Mouse (Mus musculus) thymus, adult 2 months (tissue): ENCODE measurements at regions not wholly inside any gene's neighbourhood (a gene's known extent, or its start where the extent isn't known, plus 50 kb on each side); places are given as distances from the start of the nearest gene placed in this dataset.

Experiments
- CTCF ChIP-seq: fragments of 200-500 bp; IDR thresholded peaks from 2 replicates; pipeline ENCODE4 v1.5.1; 2012; ENCODE audit warnings: mild to moderate bottlenecking, control low read depth, low read length, moderate library complexity, borderline replicate concordance; ENCODE audit not compliant: control insufficient read depth, poor library complexity, insufficient read depth; ENCODE audit errors: extremely low read depth
- POLR2A ChIP-seq: fragments of 200-500 bp; IDR thresholded peaks from 2 replicates; pipeline ENCODE4 v1.6.1; 2012; ENCODE audit warnings: mild to moderate bottlenecking, low read length, control low read depth, moderate library complexity; ENCODE audit not compliant: control insufficient read depth, poor library complexity, insufficient read depth; ENCODE audit errors: extremely low read depth

DNA sequence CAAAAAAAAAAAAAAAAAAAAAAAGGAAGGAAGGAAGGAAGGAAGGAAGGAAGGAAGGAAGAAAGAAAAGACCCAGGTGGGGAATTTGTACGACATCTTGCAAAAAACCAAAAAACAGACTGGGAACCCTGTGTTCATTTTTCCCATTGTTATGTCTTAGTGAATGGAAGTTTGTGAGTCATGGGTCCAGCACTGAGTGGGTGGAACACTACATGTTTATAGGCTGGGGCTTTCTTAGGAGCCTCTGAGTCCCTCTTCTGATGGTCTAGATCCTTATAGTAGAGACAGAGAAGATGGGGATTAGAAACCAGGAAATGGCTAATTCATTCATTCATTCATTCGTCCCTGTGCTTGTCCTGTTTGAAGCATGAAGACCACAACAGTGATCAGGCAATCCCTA is 105.5 kb downstream of the Tpra1 start:
- TF ChIP-seq POLR2A: no peak
- TF ChIP-seq CTCF: no peak
